Mouse (Mus musculus): Measurements from ENCODE around the gene Gm10428. TPM values are rescaled to one million over a fixed set of nuclear protein-coding genes. Genes with fewer than 3 reads are reported as not detected.

Gm10428 gene
- total RNA-seq, 4 experiments from 2014 or later, result not detected

GRCm38 (mm10) chr11:62788935-62789616, 36.2 kb downstream of the Gm10428 start, which contains the start of gene Zfp286:
Gene Zfp286 (minus strand): TSS chr11:62789462.
- DNase-seq (ENCODE audit: low spot score in 2 of 2), result peak; percentile 93

DNA sequence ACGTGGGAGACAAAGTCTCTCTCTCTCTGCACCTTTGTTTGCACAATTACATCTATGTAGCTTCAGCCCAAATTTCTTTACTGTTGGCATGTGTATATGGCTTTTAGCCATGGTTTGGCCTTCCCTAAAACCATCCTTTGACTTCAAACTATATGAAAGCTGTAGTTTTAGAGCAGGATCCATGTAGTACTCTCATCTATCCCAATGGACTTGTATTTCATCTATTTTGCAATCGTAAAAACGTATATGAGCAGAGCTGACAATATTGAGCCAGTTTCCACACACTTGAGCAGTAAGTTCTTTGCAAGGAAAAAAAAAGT, 36.7 kb downstream of the Gm10428 start:
- DNase-seq (ENCODE audit: low spot score in 2 of 2), result no peak

Other genes starting within 250 kb of the Gm10428 start
- 10 to 100 TPM; 32.1 to 40.8 (median 39.0) TPM for gene Cenpv, start 213.8 kb upstream of the Gm10428 start, total RNA-seq (2022)
- gene Ubb, start 201.9 kb upstream of the Gm10428 start, total RNA-seq (2022), result 1,000 to 10,000 TPM; 1,746 to 1,909 (median 1,854) TPM
- 10 to 100 TPM; 14.5 to 15.9 (median 15.1) TPM for gene Trpv2, start 178.6 kb upstream of the Gm10428 start, total RNA-seq (2022)
- gene Lrrc75a, start 104.6 kb upstream of the Gm10428 start, total RNA-seq (2022), result 1 to 10 TPM; 7.5 to 9.3 (median 9.0) TPM
- 10 to 100 TPM; 17.4 to 25.5 (median 20.8) TPM for gene Mmgt2, start 104.4 kb upstream of the Gm10428 start, total RNA-seq (2022)
- 10 to 100 TPM; 16.3 to 19.9 (median 18.5) TPM for gene Zfp287, start 21.2 kb upstream of the Gm10428 start, total RNA-seq (2022)
- 10 to 100 TPM; 21.2 to 31.8 (median 24.3) TPM for gene Zfp286, start 36.4 kb downstream of the Gm10428 start, total RNA-seq (2022)
- 1 to 10 TPM; 1.5 to 2.6 (median 1.8) TPM for gene Trim16, start 67.1 kb downstream of the Gm10428 start, total RNA-seq (2022)
- gene Fbxw10, start 94.0 kb downstream of the Gm10428 start, total RNA-seq (2022), result 1 to 10 TPM; 1.0 to 2.4 (median 1.8) TPM
- 10 to 100 TPM; 32.5 to 35.7 (median 35.2) TPM for gene Tvp23b, start 126.4 kb downstream of the Gm10428 start, total RNA-seq (2022)
- gene Cdrt4, start 198.1 kb downstream of the Gm10428 start, total RNA-seq (2022), result under 1 TPM in 1 of 4 experiments, not detected in 3; 0.66 TPM

All from layer of hippocampus, adult 8-10 months (tissue).